8 mouse cellular contexts compared by ENCODE assay signal in the genomic region with DNA sequence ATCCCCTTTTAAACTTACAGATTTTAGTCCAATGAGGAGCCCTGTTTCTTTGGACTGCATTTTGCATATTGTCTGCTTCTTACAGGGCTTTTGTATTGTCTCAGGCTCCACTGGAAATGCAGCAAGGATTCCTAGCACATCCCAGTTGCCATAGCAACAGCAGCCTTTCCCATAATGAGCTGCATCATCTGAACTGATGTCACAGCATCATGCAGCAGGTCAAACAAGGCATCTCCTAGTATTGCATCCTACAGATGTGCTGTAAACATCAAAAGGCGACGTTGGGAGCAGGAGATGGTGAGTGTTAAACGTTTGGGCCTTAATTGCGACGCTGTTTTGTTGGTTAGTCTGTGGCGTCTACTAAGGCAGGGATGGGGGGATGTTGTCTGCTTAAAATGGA. TPM values are rescaled to one million over a fixed set of nuclear protein-coding genes. Genes with fewer than 3 reads are reported as not detected.
DNase-seq lines count a peak whose midpoint lies in the region; ATAC-seq and TF ChIP-seq lines count a peak whose summit lies in the region.

A gene (plus strand): TSS at position 238 of the 400 bp plus-strand sequence.

- H3K4me3 ChIP-seq in neural tube, embryonic 11.5 days (ENCODE audit: low read depth, low read length) = peak within 1 kb of the TSS; percentile 41
- no peak within 1 kb of the TSS for H3K4me3 ChIP-seq in thymus, adult 2 months (ENCODE audit: control insufficient read depth, insufficient read depth, low read length)

- 18% methylated on average over 6 of the region's 6 CpGs for WGBS in neural tube, embryonic 11.5 days
- 94% methylated on average over 6 of the region's 6 CpGs for WGBS in thymus, adult 2 months

- H3K4me2 ChIP-seq in neural tube, embryonic 11.5 days (ENCODE audit: low read depth) = peak within 1 kb of the TSS; percentile 58

- H3K27me3 ChIP-seq in neural tube, embryonic 11.5 days (ENCODE audit: control insufficient read depth, insufficient read depth, low read length) = no peaks in the 10 kb centered on the region
- no peaks in the 10 kb centered on the region for H3K27me3 ChIP-seq in thymus, adult 2 months (ENCODE audit: control insufficient read depth, insufficient read depth, low read length)

- H3K4me1 ChIP-seq in neural tube, embryonic 11.5 days (ENCODE audit: control insufficient read depth, insufficient read depth, low read length) = peaks cover 17% of the 10 kb centered on the region
- H3K4me1 ChIP-seq in thymus, adult 2 months (replicated peaks; ENCODE audit: control insufficient read depth, insufficient read depth, low read length) = peaks cover 10% of the 10 kb centered on the region

- peak; percentile 85 for ATAC-seq in neural tube, embryonic 11.5 days (ENCODE audit: insufficient read depth, low FRiP score, low TSS enrichment)

- H3K9me3 ChIP-seq in neural tube, embryonic 11.5 days (ENCODE audit: control insufficient read depth, low read length) = no peaks in the 10 kb centered on the region

- peak within 1 kb of the TSS; percentile 76 for H3K27ac ChIP-seq in neural tube, embryonic 11.5 days (ENCODE audit: low read depth, low read length)
- no peak within 1 kb of the TSS for H3K27ac ChIP-seq in thymus, adult 2 months (ENCODE audit: control insufficient read depth, insufficient read depth, low read length)

- TF ChIP-seq POLR2A in thymus, adult 2 months (IDR thresholded peaks at IDR 0.05; ENCODE audit: control insufficient read depth, extremely low read depth, insufficient read depth, low read length, poor library complexity) = no peak

- intact Hi-C loops in gastrocnemius, postnatal 36 days (cut with DNase I) = no loop called here

- H3K36me3 ChIP-seq in neural tube, embryonic 11.5 days (ENCODE audit: control insufficient read depth, insufficient read depth, low read length) = no peaks in the 10 kb centered on the region
- no peaks in the 10 kb centered on the region for H3K36me3 ChIP-seq in thymus, adult 2 months (ENCODE audit: control insufficient read depth, insufficient read depth, low read length)

- peak; percentile 60 for DNase-seq in cerebellum, adult 11 months
- peak; percentile 47 for DNase-seq in embryo, embryonic 9.5 days (ENCODE audit: extremely low spot score)
- DNase-seq in gastrocnemius, postnatal 36 days = no peak
- peak; percentile 70 to 88 for DNase-seq in layer of hippocampus, postnatal 14 days (ENCODE audit: low spot score in 2 of 2)
- peak; percentile 84 for DNase-seq in neural tube, embryonic 11.5 days (ENCODE audit: low spot score)
- no peak for DNase-seq in Muller cell, postnatal 12 days (ENCODE audit: inconsistent ontology term)
- DNase-seq in liver = no peak
- DNase-seq in thymus, adult 2 months = no peak

- peak within 1 kb of the TSS; percentile 64 for H3K9ac ChIP-seq in neural tube, embryonic 11.5 days (ENCODE audit: low read length)

- no peak for TF ChIP-seq CTCF in thymus, adult 2 months (IDR thresholded peaks at IDR 0.05; ENCODE audit: borderline replicate concordance, control insufficient read depth, extremely low read depth, insufficient read depth, low read length, poor library complexity)

RNA-seq across cellular contexts. Expression of the gene that starts here (rescaled TPM):
- 10 to 100 TPM; 25.8 to 26.1 TPM for total RNA-seq in gastrocnemius, postnatal 36 days (2021)
- total RNA-seq in layer of hippocampus, postnatal 14 days (2021) = 100 to 1,000 TPM; 141 to 151 TPM
- polyA plus RNA-seq in neural tube, embryonic 11.5 days (2014; fragmentation: Nextera tagmentation; extraction: Ambion mirVana) = 20.9 and 24.4 TPM in 2 replicates
- 0.15 and 0.78 TPM in 2 replicates for polyA plus RNA-seq in thymus, adult 2 months (2012; rRNA removed)

Comparison
In these comparisons a context has a peak if more than half of its experiments do, and no peak if none do; other contexts are left out.
1. RNA of the gene that starts here (total RNA-seq): 141 to 151 TPM in layer of hippocampus, postnatal 14 days; 25.8 to 26.1 TPM in gastrocnemius, postnatal 36 days; every median in the first group is over 4 times any median in the second.
2. RNA of the gene that starts here (polyA plus RNA-seq): 20.9 to 24.4 TPM in neural tube, embryonic 11.5 days; 0.15 to 0.78 TPM in thymus, adult 2 months; every median in the first group is over 10 times any median in the second.
3. DNase-seq: peak in cerebellum, adult 11 months (single experiment), embryo, embryonic 9.5 days (single experiment), layer of hippocampus, postnatal 14 days (2 of 2) and neural tube, embryonic 11.5 days (single experiment); none in gastrocnemius, postnatal 36 days (0 of 2), Muller cell, postnatal 12 days (single experiment), liver (single experiment) and thymus, adult 2 months (single experiment).